Mouse (Mus musculus): ENCODE results near the gene Arap2.

GRCm38 (mm10) chr5:62683751-62684150, 82.2 kb downstream of the Arap2 start:
- no peak for TF ChIP-seq CTCF (IDR thresholded peaks at IDR 0.05)
- no peak for TF ChIP-seq EP300 (IDR thresholded peaks at IDR 0.05; ENCODE audit: insufficient read depth, low read depth, low read length)
- no peak for TF ChIP-seq POLR2A (IDR thresholded peaks at IDR 0.05; ENCODE audit: insufficient read depth, low read depth, low read length)

Measured in heart, adult 2 months (tissue).